In the genomic region with DNA sequence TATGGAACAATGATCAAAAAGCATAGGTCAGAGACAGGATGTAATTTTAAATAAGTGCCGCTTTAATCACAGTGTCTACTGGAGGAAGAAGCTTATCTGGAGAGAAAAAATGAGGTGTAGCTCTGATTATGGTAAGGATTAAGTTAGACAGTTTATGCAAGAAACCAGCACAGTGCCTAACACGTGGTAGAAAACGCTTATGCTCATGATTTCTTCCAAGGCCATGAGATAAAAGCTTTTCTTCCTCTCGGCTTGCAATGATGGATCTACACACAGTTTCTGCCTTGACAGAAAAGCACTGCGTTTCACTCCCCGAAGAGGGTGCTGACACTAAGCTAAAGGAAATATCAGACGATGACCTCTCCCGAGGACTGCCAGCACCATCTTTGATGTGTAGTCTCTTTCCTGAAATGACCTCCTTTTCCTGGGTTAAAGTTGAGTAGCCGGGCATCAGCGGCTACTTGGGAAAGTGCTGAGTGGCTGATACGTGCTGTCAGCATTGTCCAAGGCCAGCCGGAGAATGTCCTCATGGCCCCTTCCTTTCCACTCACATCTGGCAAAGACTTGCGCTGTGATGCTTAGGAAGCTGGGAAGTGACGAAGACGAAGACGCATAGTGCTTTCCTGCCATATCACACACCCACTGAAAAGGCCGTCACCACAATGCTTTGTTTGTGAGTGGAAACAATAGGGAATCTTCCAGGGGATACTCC, we compare ENCODE assay signal across 10 mouse cellular contexts.
A peak's percentile ranks its signal among the peaks of the same experiment; 100 is the strongest.
DNase-seq lines count a peak whose midpoint lies in the region; ATAC-seq lines count a peak whose summit lies in the region.
"Had no signal": no experiment of that assay in that cellular context is flagged by ENCODE, and none has a peak within 500 bp of the region (broad histone marks: within the 10 kb centered on the region; RNA-seq: fewer than 3 reads in every experiment).

No protein-coding gene starts in this region.

- H3K4me3 ChIP-seq in lung, embryonic 16.5 days (ENCODE audit: low read length): no peak overlapping the region
- H3K4me3 ChIP-seq: limb, embryonic 13.5 days had no signal

- H3K4me2 ChIP-seq in lung, embryonic 16.5 days (ENCODE audit: low read depth, low read length): peak overlapping the region; percentile 30; the same call in 1 of the 2 replicates
- H3K4me2 ChIP-seq: limb, embryonic 13.5 days had no signal

- H3K27me3 ChIP-seq in lung, embryonic 16.5 days (ENCODE audit: control insufficient read depth, insufficient read depth, low read depth, low read length): no peaks in the 10 kb centered on the region

- intact Hi-C loops in heart, postnatal 36 days (cut with DNase I): loop anchor here (2.0 to 5.0 kb wide), 3 partner anchors 74 to 209 kb away; a partner anchor contains a TSS

- 25% methylated on average over 17 of the region's 17 CpGs for WGBS in lung, embryonic 16.5 days

- ATAC-seq in lung, embryonic 16.5 days (ENCODE audit: low read depth): peak; percentile 94

- DNase-seq in adrenal gland, adult (ENCODE audit: inconsistent age in 2 of 2, low spot score in 1 of 2): peak; percentile 58 to 81
- DNase-seq in adrenal gland, postnatal 4 days (ENCODE audit: low spot score in 2 of 2): no peak
- DNase-seq in embryo, embryonic 10.5 days (ENCODE audit: low spot score): peak; percentile 53
- peak; percentile 25 to 33 for DNase-seq in heart, postnatal 36 days
- no peak for DNase-seq in cerebellum, adult 11-12 months
- DNase-seq in testis, postnatal 14 days (ENCODE audit: low spot score): no peak
- DNase-seq in frontal cortex, postnatal 36 days (ENCODE audit: low spot score in 2 of 2): no peak

- H3K27ac ChIP-seq in lung, embryonic 16.5 days (ENCODE audit: low read length): peak overlapping the region; percentile 73
- H3K27ac ChIP-seq: limb, embryonic 13.5 days had no signal

- peaks cover 2% of the 10 kb centered on the region for H3K4me1 ChIP-seq in lung, embryonic 16.5 days (replicated peaks; ENCODE audit: control insufficient read depth, insufficient read depth, low read length)

- no peak overlapping the region for H3K9ac ChIP-seq in lung, embryonic 16.5 days (ENCODE audit: low read length)
- H3K9ac ChIP-seq: limb, embryonic 13.5 days had no signal

- no peaks in the 10 kb centered on the region for H3K36me3 ChIP-seq in lung, embryonic 16.5 days (ENCODE audit: control insufficient read depth, insufficient read depth, low read length)
- H3K36me3 ChIP-seq: G1E; limb, embryonic 13.5 days had no signal

- no peaks in the 10 kb centered on the region for H3K9me3 ChIP-seq in lung, embryonic 16.5 days (ENCODE audit: control insufficient read depth, low read length)
- H3K9me3 ChIP-seq: G1E; limb, embryonic 13.5 days had no signal

Comparison
In these comparisons a context has a peak if more than half of its experiments do, and no peak if none do; other contexts are left out.
1. DNase-seq: peak in adrenal gland, adult (2 of 2), embryo, embryonic 10.5 days (single experiment) and heart, postnatal 36 days (2 of 2); none in adrenal gland, postnatal 4 days (0 of 2), cerebellum, adult 11-12 months (single experiment), testis, postnatal 14 days (single experiment) and frontal cortex, postnatal 36 days (0 of 2).